Mouse (Mus musculus) T-helper 1 cell (primary cell): Measurements from ENCODE around the gene Rhox2b.
"Not testable (repeated sequence)": the region's sequence is repeated elsewhere in the genome, so short reads cannot be mapped to it uniquely, and the experiment has no call there.

Experiments used
- in situ Hi-C: fragments of 300-600 bp; cut with MboI, MseI; formaldehyde crosslinking; loops from one replicate; pipeline ENCODE4 v1.15.1; 2025; ENCODE audit warnings: high pct_unique_total_duplicates

Rhox2b gene

GRCm38 (mm10) chrX:37411767-37412166 is at the start of gene Rhox2b:
TSS of gene Rhox2b (plus strand) at chrX:37412067.
- in situ Hi-C loops: not testable (repeated sequence)

GRCm38 (mm10) chrX:37379728-37380127 is 32.1 kb upstream of the Rhox2b start, which contains the start of gene Rhox3a2:
TSS of gene Rhox3a2 (plus strand) at chrX:37380028.
- in situ Hi-C loops: loop anchor here (25.0 kb wide), 1 partner anchor 133 kb away; the partner anchor contains the start of gene Rhox4d

DNA sequence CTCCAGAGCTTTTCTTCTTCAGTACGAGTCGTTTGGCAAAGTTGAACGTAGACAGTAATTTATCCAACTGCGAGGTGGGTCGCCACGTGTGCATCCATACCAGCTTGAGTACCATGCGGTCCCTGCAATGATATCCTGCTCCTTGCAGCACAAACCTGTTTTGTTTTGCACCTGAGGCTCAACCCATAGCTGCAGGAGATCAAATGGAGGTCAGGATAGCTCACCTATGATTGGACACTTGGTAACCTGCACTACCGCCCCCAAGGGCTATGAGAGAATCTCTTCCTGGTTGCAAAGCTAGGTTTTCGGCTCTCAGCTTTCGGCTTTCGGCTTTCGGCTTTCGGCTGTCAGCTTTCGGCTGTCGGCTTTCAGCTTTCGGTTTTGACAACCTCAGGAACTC is 21.3 kb upstream of the Rhox2b start, which contains the start of gene Rhox4a2:
Gene Rhox4a2, plus strand, starts transcription at position 301 of the 400 bp plus-strand sequence.
- in situ Hi-C loops: loop anchor here (25.0 kb wide), 1 partner anchor 122 kb away; the partner anchor contains the start of gene Rhox4d

DNA sequence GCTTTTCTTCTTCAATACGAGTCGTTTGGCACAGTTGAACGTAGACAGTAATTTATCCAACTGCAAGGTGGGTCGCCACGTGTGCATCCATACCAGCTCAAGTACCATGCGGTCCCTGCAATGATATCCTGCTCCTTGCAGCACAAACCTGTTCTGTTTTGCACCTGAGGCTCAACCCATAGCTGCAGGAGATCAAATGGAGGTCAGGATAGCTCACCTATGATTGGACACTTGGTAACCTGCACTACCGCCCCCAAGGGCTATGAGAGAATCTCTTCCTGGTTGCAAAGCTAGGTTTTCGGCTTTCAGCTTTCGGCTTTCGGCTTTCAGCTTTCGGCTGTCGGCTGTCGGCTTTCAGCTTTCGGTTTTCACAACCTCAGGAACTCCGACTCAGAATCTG is 20.3 kb downstream of the Rhox2b start, which contains the start of gene Rhox4b:
Gene Rhox4b, plus strand, starts transcription at position 301 of the 400 bp plus-strand sequence.
- in situ Hi-C loops: loop anchor here (25.0 kb wide), 1 partner anchor 380 kb away; the partner anchor contains the start of gene Rhox5

- in situ Hi-C loops: loop anchor here (5.0 kb wide), 1 partner anchor 119 kb away; the partner anchor contains the start of gene Rhox2f
These were observed 41.5 kb downstream of the Rhox2b start, which contains the start of gene Rhox2c for GRCm38 (mm10) chrX:37453380-37453779. TSS of gene Rhox2c (plus strand) at chrX:37453680.

- in situ Hi-C loops: not testable (repeated sequence)
These were observed 46.4 kb downstream of the Rhox2b start, which contains the start of gene Rhox3c for GRCm38 (mm10) chrX:37458285-37458684. TSS of gene Rhox3c (plus strand) at chrX:37458585.
